Mouse (Mus musculus): ENCODE measurements around the gene Ispd.

Gene Ispd

GRCm38 (mm10) chr12:36549474-36549873, 168.2 kb downstream of the Ispd start:
- intact Hi-C loops (cut with DNase I): no loop called here

GRCm38 (mm10) chr12:36554697-36555096, 173.4 kb downstream of the Ispd start:
- intact Hi-C loops (cut with DNase I): no loop called here

GRCm38 (mm10) chr12:36564146-36564545, 182.9 kb downstream of the Ispd start:
- intact Hi-C loops (cut with DNase I): no loop called here

- intact Hi-C loops (cut with DNase I): no loop called here
Measured at GRCm38 (mm10) chr12:36566974-36567373, 185.7 kb downstream of the Ispd start.

GRCm38 (mm10) chr12:36570414-36571095, 189.3 kb downstream of the Ispd start:
- intact Hi-C loops (cut with DNase I): no loop called here

- intact Hi-C loops (cut with DNase I): no loop called here
Measured at GRCm38 (mm10) chr12:36584828-36585227, 203.6 kb downstream of the Ispd start.

GRCm38 (mm10) chr12:36597539-36598250, 216.4 kb downstream of the Ispd start:
- intact Hi-C loops (cut with DNase I): no loop called here

GRCm38 (mm10) chr12:36621960-36622736, 240.9 kb downstream of the Ispd start:
- intact Hi-C loops (cut with DNase I): no loop called here

GRCm38 (mm10) chr12:36627204-36627603, 246.0 kb downstream of the Ispd start:
- intact Hi-C loops (cut with DNase I): no loop called here

- intact Hi-C loops (cut with DNase I): no loop called here
Measured at GRCm38 (mm10) chr12:36632427-36632826, 251.2 kb downstream of the Ispd start.

- intact Hi-C loops (cut with DNase I): no loop called here
Measured at GRCm38 (mm10) chr12:36647514-36647913, 266.3 kb downstream of the Ispd start.

GRCm38 (mm10) chr12:36662496-36662895, 281.2 kb downstream of the Ispd start:
- intact Hi-C loops (cut with DNase I): no loop called here

- intact Hi-C loops (cut with DNase I): no loop called here
Measured at GRCm38 (mm10) chr12:36664783-36665182, 283.5 kb downstream of the Ispd start.

- intact Hi-C loops (cut with DNase I): no loop called here
Measured at GRCm38 (mm10) chr12:36666771-36667170, 285.5 kb downstream of the Ispd start.

GRCm38 (mm10) chr12:36670164-36670908, 289.1 kb downstream of the Ispd start:
- intact Hi-C loops (cut with DNase I): loop anchor here (10.0 kb wide), 2 partner anchors 456 to 776 kb away; no protein-coding TSS in a partner anchor

GRCm38 (mm10) chr12:36670915-36671579, 289.8 kb downstream of the Ispd start:
- intact Hi-C loops (cut with DNase I): loop anchor here (10.0 kb wide), 2 partner anchors 456 to 776 kb away; no protein-coding TSS in a partner anchor

- intact Hi-C loops (cut with DNase I): loop anchor here (10.0 kb wide), 2 partner anchors 460 to 780 kb away; no protein-coding TSS in a partner anchor
Measured at GRCm38 (mm10) chr12:36674481-36674880, 293.2 kb downstream of the Ispd start.

GRCm38 (mm10) chr12:36678220-36678619, 297.0 kb downstream of the Ispd start:
- intact Hi-C loops (cut with DNase I): loop anchor here (10.0 kb wide), 2 partner anchors 463 to 783 kb away; no protein-coding TSS in a partner anchor

- intact Hi-C loops (cut with DNase I): no loop called here
Measured at GRCm38 (mm10) chr12:36680883-36681505, 299.7 kb downstream of the Ispd start.

- intact Hi-C loops (cut with DNase I): no loop called here
Measured at GRCm38 (mm10) chr12:36681779-36682178, 300.5 kb downstream of the Ispd start.

Measured in adrenal gland (tissue).